Mouse (Mus musculus) intestine, postnatal 0 days (tissue): ENCODE measurements at regions not wholly inside any gene's neighbourhood (a gene's known extent, or its start where the extent isn't known, plus 50 kb on each side); places are given as distances from the start of the nearest gene placed in this dataset.
"Not testable (repeated sequence)": the region's sequence is repeated elsewhere in the genome, so short reads cannot be mapped to it uniquely, and the experiment has no call there.

Experiments used
- ATAC-seq: fragments of 200-750 bp; cut with Nextera tagmentation; 2 replicates; pipeline ENCODE4 v1.8.0; 2017; ENCODE audit warnings: mild to moderate bottlenecking, moderate TSS enrichment, moderate library complexity
- H3K27ac ChIP-seq: fragments of 300-500 bp; sonication (generic); 2 replicates; pipeline ENCODE4 v1.5.1; 2014; ENCODE audit warnings: mild to moderate bottlenecking, low read depth, low read length, moderate library complexity
- H3K27me3 ChIP-seq: fragments of 300-500 bp; sonication (generic); replicated peaks from 2 replicates; pipeline ENCODE4 v1.6.1; 2014; ENCODE audit warnings: low read length, mixed read lengths; ENCODE audit not compliant: control insufficient read depth, insufficient read depth
- H3K36me3 ChIP-seq: fragments of 300-500 bp; sonication (generic); 2 replicates; pipeline ENCODE4 v1.6.1; 2014; ENCODE audit warnings: mild to moderate bottlenecking, moderate library complexity; ENCODE audit not compliant: control insufficient read depth, insufficient read depth
- H3K4me1 ChIP-seq: fragments of 300-500 bp; sonication (generic); replicated peaks from 2 replicates; pipeline ENCODE4 v1.6.1; 2014; ENCODE audit warnings: antibody characterized with exemption, low read length, mixed read lengths; ENCODE audit not compliant: control insufficient read depth, insufficient read depth
- H3K4me2 ChIP-seq: fragments of 300-500 bp; sonication (generic); replicated peaks from 2 replicates; pipeline ENCODE4 v1.6.1; 2014; ENCODE audit warnings: low read depth, mild to moderate bottlenecking, moderate library complexity
- H3K4me3 ChIP-seq: fragments of 300-500 bp; sonication (generic); 2 replicates; pipeline ENCODE4 v1.5.1; 2014; ENCODE audit warnings: low read depth, low read length
- H3K9ac ChIP-seq: fragments of 300-500 bp; sonication (generic); 2 replicates; pipeline ENCODE4 v1.6.1; 2014; ENCODE audit warnings: mild to moderate bottlenecking, low read depth, low read length
- H3K9me3 ChIP-seq: fragments of 300-500 bp; sonication (generic); 2 replicates; pipeline ENCODE4 v1.6.1; 2016; ENCODE audit warnings: mixed run types; ENCODE audit not compliant: control insufficient read depth
- CTCF ChIP-seq: sonication (generic); IDR thresholded peaks from 2 replicates; pipeline ENCODE4 v1.5.1; 2016; ENCODE audit warnings: low read depth, mild to moderate bottlenecking, control low read depth, antibody characterized with exemption, moderate library complexity
- WGBS: fragments of 180-500 bp; shearing (Covaris S2); extraction: QIAGEN DNeasy Blood & Tissue Kit; methylation state at CpG from one replicate; pipeline ENCODE4 v1.1.7; 2014; 5-methylcytosine and 5-hydroxymethylcytosine counted together

GRCm38 (mm10) chr5:97730920-97731319 is 274.1 kb upstream of the Gk2 start:
- no peaks in the 10 kb centered on the region for H3K36me3 ChIP-seq
- H3K9me3 ChIP-seq: no peaks in the 10 kb centered on the region
- no peak overlapping the region for H3K27ac ChIP-seq
- WGBS: 47% methylated on average over 4 of the region's 4 CpGs
- no peak overlapping the region for H3K4me3 ChIP-seq
- no peak overlapping the region for H3K9ac ChIP-seq
- no peaks in the 10 kb centered on the region for H3K27me3 ChIP-seq
- no peak for ATAC-seq
- no peaks in the 10 kb centered on the region for H3K4me1 ChIP-seq
- H3K4me2 ChIP-seq: no peak overlapping the region
- TF ChIP-seq CTCF: no peak

GRCm38 (mm10) chr5:97719364-97719763 is 262.5 kb upstream of the Gk2 start:
- WGBS: 43% methylated on average over 4 of the region's 4 CpGs

GRCm38 (mm10) chr5:97705270-97705669 is 248.4 kb upstream of the Gk2 start:
- no peak for ATAC-seq
- TF ChIP-seq CTCF: no peak
- WGBS: 79% methylated on average over 3 of the region's 3 CpGs

More at GRCm38 (mm10) chr5:97719364-97719763, 262.5 kb upstream of the Gk2 start:
- not testable (repeated sequence) for H3K27me3 ChIP-seq, H3K9ac ChIP-seq, H3K4me1 ChIP-seq, H3K9me3 ChIP-seq, H3K36me3 ChIP-seq, H3K4me3 ChIP-seq, H3K4me2 ChIP-seq, ATAC-seq, H3K27ac ChIP-seq

GRCm38 (mm10) chr5:97700507-97700906 is 243.7 kb upstream of the Gk2 start:
- no peaks in the 10 kb centered on the region for H3K27me3 ChIP-seq
- no peak overlapping the region for H3K4me2 ChIP-seq
- ATAC-seq: no peak
- no peaks in the 10 kb centered on the region for H3K4me1 ChIP-seq
- H3K9ac ChIP-seq: no peak overlapping the region
- H3K27ac ChIP-seq: no peak overlapping the region
- no peaks in the 10 kb centered on the region for H3K36me3 ChIP-seq
- 76% methylated on average over 3 of the region's 3 CpGs for WGBS
- no peak for TF ChIP-seq CTCF
- no peak overlapping the region for H3K4me3 ChIP-seq
- H3K9me3 ChIP-seq: no peaks in the 10 kb centered on the region

More at GRCm38 (mm10) chr5:97705270-97705669, 248.4 kb upstream of the Gk2 start:
- Histone ChIP-seq H3K4me1 (no peaks in the 10 kb centered on the region), H3K4me3 (no peak overlapping the region), H3K27me3 (no peaks in the 10 kb centered on the region), H3K9ac (no peak overlapping the region), H3K27ac (no peak overlapping the region), H3K36me3 (no peaks in the 10 kb centered on the region), H3K9me3 (no peaks in the 10 kb centered on the region), H3K4me2 (no peak overlapping the region)

- no peaks in the 10 kb centered on the region for H3K9me3 ChIP-seq
- H3K4me1 ChIP-seq: no peaks in the 10 kb centered on the region
- H3K36me3 ChIP-seq: no peaks in the 10 kb centered on the region
- no peak overlapping the region for H3K4me2 ChIP-seq
- no peak for ATAC-seq
- no peaks in the 10 kb centered on the region for H3K27me3 ChIP-seq
- no peak overlapping the region for H3K9ac ChIP-seq
- no peak overlapping the region for H3K4me3 ChIP-seq
- H3K27ac ChIP-seq: no peak overlapping the region
- WGBS: 60% methylated on average over 8 of the region's 8 CpGs
- no peak for TF ChIP-seq CTCF
These were observed 240.8 kb upstream of the Gk2 start for GRCm38 (mm10) chr5:97697581-97698134.

- Histone ChIP-seq H3K27me3 (no peaks in the 10 kb centered on the region), H3K27ac (no peak overlapping the region), H3K4me1 (no peaks in the 10 kb centered on the region), H3K4me3 (no peak overlapping the region), H3K9ac (no peak overlapping the region), H3K4me2 (no peak overlapping the region), H3K9me3 (no peaks in the 10 kb centered on the region), H3K36me3 (no peaks in the 10 kb centered on the region)
- no peak for TF ChIP-seq CTCF
- WGBS: 80% methylated on average over 10 of the region's 10 CpGs
- ATAC-seq: no peak
These were observed 236.6 kb upstream of the Gk2 start for GRCm38 (mm10) chr5:97693333-97693940.

- no peak overlapping the region for H3K9ac ChIP-seq
- no peak for TF ChIP-seq CTCF
- H3K36me3 ChIP-seq: no peaks in the 10 kb centered on the region
- H3K4me1 ChIP-seq: no peaks in the 10 kb centered on the region
- no peak overlapping the region for H3K27ac ChIP-seq
- no peaks in the 10 kb centered on the region for H3K9me3 ChIP-seq
- no peak overlapping the region for H3K4me3 ChIP-seq
- ATAC-seq: no peak
- no peaks in the 10 kb centered on the region for H3K27me3 ChIP-seq
- no peak overlapping the region for H3K4me2 ChIP-seq
These were observed 228.6 kb upstream of the Gk2 start for GRCm38 (mm10) chr5:97685443-97685842.
